Mouse (Mus musculus) MEL (cell line): Measurements from ENCODE around the gene Vipr1. TPM values are rescaled to one million over a fixed set of nuclear protein-coding genes. Genes with fewer than 3 reads are reported as not detected.
A peak's percentile ranks its signal among the peaks of the same experiment; 100 is the strongest.

Experiments used
- DNase-seq: peaks from one replicate; pipeline ENCODE4 v3.0.0; 2011; ENCODE audit warnings: low read depth, low spot score
- H3K27ac ChIP-seq: 2 replicates; pipeline ENCODE4 v1.5.1; 2012; ENCODE audit warnings: low read depth, mild to moderate bottlenecking, control low read depth, low read length, moderate library complexity; ENCODE audit not compliant: control insufficient read depth
- H3K27me3 ChIP-seq, 2 experiments: fragments of 150-350 bp in 1 of 2; sonication (generic) in 1 of 2; 2 replicates each; pipeline ENCODE4 v1.6.1; 2012; ENCODE audit warnings: low read length in 2 of 2, mild to moderate bottlenecking in 2 of 2, improper control_type of control experiment in 1 of 2, moderate library complexity in 1 of 2; ENCODE audit not compliant: insufficient read depth in 2 of 2, control insufficient read depth in 1 of 2
- H3K36me3 ChIP-seq, 2 experiments: 2 replicates each; pipeline ENCODE4 v1.6.1; 2012 to 2014; ENCODE audit warnings: low read length in 2 of 2, improper control_type of control experiment in 1 of 2, inconsistent platforms in 1 of 2, mild to moderate bottlenecking in 1 of 2; ENCODE audit not compliant: insufficient read depth in 2 of 2, control insufficient read depth in 1 of 2
- H3K4me1 ChIP-seq, 2 experiments: fragments of 150-350 bp in 1 of 2; sonication (generic) in 1 of 2; 2 replicates each; pipeline ENCODE4 v1.6.1; 2012; ENCODE audit warnings: low read length in 2 of 2, improper control_type of control experiment in 1 of 2, mild to moderate bottlenecking in 1 of 2; ENCODE audit not compliant: insufficient read depth in 2 of 2, control insufficient read depth in 1 of 2
- H3K4me3 ChIP-seq, 2 experiments: fragments of 150-350 bp in 1 of 2; sonication (generic) in 1 of 2; 2 replicates each; pipeline ENCODE4 v1.5.1; 2012; ENCODE audit warnings: low read depth in 2 of 2, low read length in 2 of 2, mild to moderate bottlenecking in 2 of 2, moderate library complexity in 2 of 2, control low read depth in 1 of 2, improper control_type of control experiment in 1 of 2; ENCODE audit not compliant: control insufficient read depth in 1 of 2, insufficient read depth in 1 of 2
- H3K79me2 ChIP-seq: 2 replicates; pipeline ENCODE4 v1.6.1; 2012; ENCODE audit warnings: mild to moderate bottlenecking, low read length, moderate library complexity; ENCODE audit not compliant: control insufficient read depth, poor library complexity, insufficient read depth
- H3K9ac ChIP-seq: 2 replicates; pipeline ENCODE4 v1.6.1; 2012; ENCODE audit warnings: low read depth, mild to moderate bottlenecking, control low read depth, low read length, moderate library complexity; ENCODE audit not compliant: control insufficient read depth, poor library complexity, severe bottlenecking
- H3K9me3 ChIP-seq: fragments of 150-350 bp; sonication (generic); replicated peaks from 2 replicates; pipeline ENCODE4 v1.6.1; 2012; ENCODE audit warnings: mild to moderate bottlenecking, low read length, improper control_type of control experiment, moderate library complexity; ENCODE audit not compliant: insufficient read depth
- BHLHE40 ChIP-seq: IDR thresholded peaks from 2 replicates; pipeline ENCODE4 v1.6.1; 2012; ENCODE audit warnings: low read depth, mild to moderate bottlenecking, inconsistent platforms, low read length, improper control_type of control experiment, borderline replicate concordance
- CHD1 ChIP-seq: IDR thresholded peaks from 2 replicates; pipeline ENCODE4 v1.6.1; 2012; ENCODE audit warnings: low read depth, mild to moderate bottlenecking, inconsistent platforms, low read length, improper control_type of control experiment
- CHD2 ChIP-seq: IDR thresholded peaks from 2 replicates; pipeline ENCODE4 v1.6.1; 2011; ENCODE audit warnings: low read length, improper control_type of control experiment
- E2F4 ChIP-seq: IDR thresholded peaks from 2 replicates; pipeline ENCODE4 v1.6.1; 2011; ENCODE audit warnings: low read depth, low read length, improper control_type of control experiment, borderline replicate concordance
- ELF1 ChIP-seq: IDR thresholded peaks from 2 replicates; pipeline ENCODE4 v1.6.1; 2014; ENCODE audit warnings: low read depth, mild to moderate bottlenecking, inconsistent platforms, low read length, improper control_type of control experiment, moderate library complexity
- EP300 ChIP-seq, 2 experiments: IDR thresholded peaks; 2 replicates each; pipeline ENCODE4 v1.6.1; 2011; ENCODE audit warnings: improper control_type of control experiment in 2 of 2, low read length in 2 of 2, low read depth in 1 of 2, mild to moderate bottlenecking in 1 of 2
- ETS1 ChIP-seq: IDR thresholded peaks from 2 replicates; pipeline ENCODE4 v1.6.1; 2012; ENCODE audit warnings: low read depth, mild to moderate bottlenecking, inconsistent platforms, low read length, improper control_type of control experiment, moderate library complexity
- GATA1 ChIP-seq: IDR thresholded peaks from 2 replicates; pipeline ENCODE4 v1.6.1; 2011; ENCODE audit warnings: low read depth, low read length, improper control_type of control experiment
- JUND ChIP-seq: IDR thresholded peaks from 2 replicates; pipeline ENCODE4 v1.6.1; 2011; ENCODE audit warnings: low read depth, mild to moderate bottlenecking, improper control_type of control experiment, low read length
- KAT2A ChIP-seq: conservative IDR thresholded peaks from 2 replicates; pipeline ENCODE4 v1.6.1; 2012; ENCODE audit warnings: low read depth, low read length, improper control_type of control experiment, inconsistent platforms
- MAFK ChIP-seq: IDR thresholded peaks from 2 replicates; pipeline ENCODE4 v1.6.1; 2011; ENCODE audit warnings: low read depth, mild to moderate bottlenecking, low read length, improper control_type of control experiment, borderline replicate concordance
- MEF2A ChIP-seq: IDR thresholded peaks from 2 replicates; pipeline ENCODE4 v1.6.1; 2014; ENCODE audit warnings: low read depth, mild to moderate bottlenecking, inconsistent platforms, low read length, improper control_type of control experiment; ENCODE audit not compliant: poor library complexity, insufficient replicate concordance, severe bottlenecking; ENCODE audit errors: extremely low read depth
- MYB ChIP-seq: IDR thresholded peaks from 2 replicates; pipeline ENCODE4 v1.6.1; 2011; ENCODE audit warnings: mild to moderate bottlenecking, low read depth, low read length, improper control_type of control experiment
- MYC ChIP-seq: IDR thresholded peaks from 2 replicates; pipeline ENCODE4 v1.6.1; 2011; ENCODE audit warnings: low read depth, mild to moderate bottlenecking, low read length, improper control_type of control experiment, moderate library complexity
- NRF1 ChIP-seq: IDR thresholded peaks from 2 replicates; pipeline ENCODE4 v1.6.1; 2014; ENCODE audit warnings: low read depth, mild to moderate bottlenecking, inconsistent platforms, low read length, improper control_type of control experiment, moderate library complexity; ENCODE audit not compliant: poor library complexity, insufficient read depth, severe bottlenecking
- POLR2AphosphoS2 ChIP-seq: IDR thresholded peaks from 2 replicates; pipeline ENCODE4 v1.6.1; 2011; ENCODE audit warnings: low read length, improper control_type of control experiment
- RAD21 ChIP-seq: IDR thresholded peaks from 2 replicates; pipeline ENCODE4 v1.6.1; 2011; ENCODE audit warnings: mild to moderate bottlenecking, low read depth, low read length, improper control_type of control experiment
- RCOR1 ChIP-seq: IDR thresholded peaks from 2 replicates; pipeline ENCODE4 v1.6.1; 2012; ENCODE audit warnings: low read depth, mild to moderate bottlenecking, inconsistent platforms, low read length, improper control_type of control experiment
- SIN3A ChIP-seq: IDR thresholded peaks from 2 replicates; pipeline ENCODE4 v1.6.1; 2012; ENCODE audit warnings: low read length, improper control_type of control experiment, inconsistent platforms
- SMC3 ChIP-seq: IDR thresholded peaks from 2 replicates; pipeline ENCODE4 v1.6.1; 2011; ENCODE audit warnings: low read depth, low read length, improper control_type of control experiment
- TAL1 ChIP-seq: IDR thresholded peaks from 2 replicates; pipeline ENCODE4 v1.6.1; 2012; ENCODE audit warnings: mild to moderate bottlenecking, inconsistent platforms, low read length, moderate library complexity, mixed read lengths
- TBP ChIP-seq: IDR thresholded peaks from 2 replicates; pipeline ENCODE4 v1.8.0; 2011; ENCODE audit warnings: low read depth, low read length, improper control_type of control experiment
- TCF12 ChIP-seq: IDR thresholded peaks from 2 replicates; pipeline ENCODE4 v1.6.1; 2014; ENCODE audit warnings: low read depth, mild to moderate bottlenecking, inconsistent platforms, low read length, improper control_type of control experiment, moderate library complexity
- UBTF ChIP-seq: IDR thresholded peaks from 2 replicates; pipeline ENCODE4 v1.6.1; 2012; ENCODE audit warnings: low read depth, mild to moderate bottlenecking, inconsistent platforms, low read length, improper control_type of control experiment, moderate library complexity, borderline replicate concordance; ENCODE audit not compliant: insufficient read depth
- USF2 ChIP-seq, 2 experiments: IDR thresholded peaks; 2 replicates each; pipeline ENCODE4 v1.6.1; 2011 to 2012; ENCODE audit warnings: improper control_type of control experiment in 2 of 2, low read length in 2 of 2, borderline replicate concordance in 1 of 2, inconsistent platforms in 1 of 2, low read depth in 1 of 2, mild to moderate bottlenecking in 1 of 2; ENCODE audit not compliant: insufficient read depth in 1 of 2
- ZMIZ1 ChIP-seq: IDR thresholded peaks from 2 replicates; pipeline ENCODE4 v1.6.1; 2012; ENCODE audit warnings: low read depth, mild to moderate bottlenecking, inconsistent platforms, low read length, improper control_type of control experiment, moderate library complexity
- ZNF384 ChIP-seq: IDR thresholded peaks from 2 replicates; pipeline ENCODE4 v1.6.1; 2012; ENCODE audit warnings: low read depth, mild to moderate bottlenecking, inconsistent platforms, low read length, improper control_type of control experiment
- polyA plus RNA-seq, 2 experiments: library from polyadenylated mRNA; stranded (reverse) in 1 of 2; unstranded in 1 of 2; fragments of >175 nt in 1 of 2; fragments of >200 nt in 1 of 2; gene quantifications; 2 replicates each; pipeline versions ENCODE4 v1.2.1 to v1.2.4; 2012; ENCODE audit warnings: low replicate concordance in 2 of 2, low read depth in 1 of 2; ENCODE audit not compliant: insufficient read length in 2 of 2, insufficient read depth in 1 of 2, missing spikeins in 1 of 2
- total RNA-seq: library from RNA; depleted of rRNA; stranded (reverse); fragments of 300-350 nt; gene quantifications from 2 replicates; pipeline ENCODE4 v1.2.3, GENCODE M21; 2012

Vipr1 gene
- total and polyA plus RNA-seq, 3 experiments: not detected

DNA sequence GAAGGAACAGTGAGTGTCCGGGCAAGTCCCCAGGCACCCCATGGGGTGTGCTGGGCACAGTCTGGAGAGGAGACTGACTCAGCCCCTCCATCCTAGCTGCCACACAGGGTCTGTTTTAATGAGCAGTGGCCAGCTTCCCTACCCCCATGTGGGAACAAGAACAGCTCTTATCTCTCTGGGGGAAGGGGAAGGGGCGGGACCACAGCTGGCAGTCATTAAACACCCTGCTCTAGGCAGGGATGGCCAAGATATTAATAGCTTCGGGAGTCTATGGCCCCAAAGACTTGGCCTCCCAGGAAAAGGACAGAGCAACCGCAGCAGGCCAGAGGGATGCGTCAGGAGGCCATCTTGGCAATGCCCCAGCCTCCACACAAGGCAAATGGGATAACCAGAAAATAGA, 29.8 kb downstream of the Vipr1 start:
- H3K4me1 ChIP-seq: peaks cover 0 to 21% of the 10 kb centered on the region in 2 experiments; a peak in 2 of 4 replicates

DNA sequence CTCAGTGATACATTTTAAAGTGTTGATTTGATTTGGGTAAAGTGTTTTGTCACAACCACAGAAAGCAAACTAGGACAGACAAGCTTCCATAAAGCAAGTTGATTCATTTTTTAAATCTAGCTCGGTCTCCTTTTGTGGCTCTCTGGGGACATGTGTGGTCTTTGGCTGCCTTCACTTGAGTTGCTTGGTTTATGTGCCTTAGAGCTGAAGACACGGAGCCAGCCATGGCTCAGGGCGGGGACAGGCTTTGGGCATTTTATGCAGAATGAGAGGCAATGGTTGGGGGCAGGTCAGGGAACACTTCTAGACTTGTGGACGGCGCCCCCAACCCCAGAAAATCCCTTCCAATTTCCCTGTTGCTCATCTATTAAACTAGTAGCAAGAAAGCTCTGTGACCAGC, 31.2 kb downstream of the Vipr1 start:
- TF ChIP-seq MEF2A (no peak), RAD21 (no peak), MAFK (no peak), ETS1 (no peak), TAL1 (no peak), KAT2A (no peak), EP300 (IDR thresholded peaks at IDR 0.05; ENCODE audit: low read depth in 1 of 2, low read length in 2 of 2) (no peak), NRF1 (no peak), MYC (no peak), JUND (no peak), GATA1 (no peak), SMC3 (no peak), MYB (no peak)
- no peak overlapping the region for H3K27ac ChIP-seq
- peaks cover 0 to 8% of the 10 kb centered on the region in 2 experiments; a peak in 2 of 4 replicates for H3K36me3 ChIP-seq
- H3K9ac ChIP-seq: no peak overlapping the region
- H3K27me3 ChIP-seq: no peaks in the 10 kb centered on the region
- H3K9me3 ChIP-seq: no peaks in the 10 kb centered on the region
- no peak overlapping the region for H3K4me3 ChIP-seq
- H3K79me2 ChIP-seq: no peaks in the 10 kb centered on the region
- peaks cover 0 to 21% of the 10 kb centered on the region in 2 experiments; a peak in 2 of 4 replicates for H3K4me1 ChIP-seq
- no peak for DNase-seq

More for the DNA sequence above, 29.8 kb downstream of the Vipr1 start:
- H3K9me3 ChIP-seq: no peaks in the 10 kb centered on the region
- no peak overlapping the region for H3K9ac ChIP-seq
- H3K4me3 ChIP-seq: no peak overlapping the region
- no peaks in the 10 kb centered on the region for H3K27me3 ChIP-seq
- TF ChIP-seq MYC (no peak), POLR2AphosphoS2 (no peak), KAT2A (no peak), USF2 (IDR thresholded peaks at IDR 0.05; ENCODE audit: borderline replicate concordance in 1 of 2, insufficient read depth in 1 of 2, low read depth in 1 of 2, low read length in 2 of 2) (no peak), SIN3A (peak; percentile 35; the same call in 1 of the 2 replicates), GATA1 (peak; percentile 78), TCF12 (0 out of 2 replicates have a peak, but pooled peaks have one; percentile 31), BHLHE40 (no peak), UBTF (no peak), TBP (no peak), ZNF384 (no peak), RCOR1 (no peak), CHD1 (no peak), ZMIZ1 (no peak), TAL1 (no peak), ELF1 (no peak), E2F4 (no peak), CHD2 (0 out of 2 replicates have a peak, but pooled peaks have one; percentile 18), ETS1 (peak; percentile 58), SMC3 (no peak), MYB (no peak)
- no peaks in the 10 kb centered on the region for H3K79me2 ChIP-seq
- no peak overlapping the region for H3K27ac ChIP-seq
- peaks cover 0 to 8% of the 10 kb centered on the region in 2 experiments; a peak in 2 of 4 replicates for H3K36me3 ChIP-seq
- DNase-seq: peak; percentile 57
